11 mouse cellular contexts compared by ENCODE assay signal in the genomic region with DNA sequence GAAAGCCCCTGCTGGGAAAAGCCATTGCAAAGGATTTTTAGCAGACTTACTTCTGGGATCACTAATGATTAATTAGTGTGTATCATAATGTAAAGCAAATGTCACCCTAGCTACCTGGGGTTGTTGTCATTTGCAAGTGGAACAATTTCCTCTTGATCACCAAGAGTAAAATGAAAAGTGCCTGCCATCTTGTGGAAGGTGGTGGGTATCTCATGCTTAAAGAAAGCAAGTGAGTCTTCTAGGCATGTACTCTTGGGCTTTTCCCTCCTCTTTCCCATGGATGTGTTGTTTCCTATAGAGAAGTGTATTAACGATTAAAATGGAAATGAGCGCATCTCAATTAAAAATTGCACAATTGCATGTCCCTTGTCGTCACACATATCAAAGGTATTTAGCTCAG.
DNase-seq lines count a peak whose midpoint lies in the region; ATAC-seq and TF ChIP-seq lines count a peak whose summit lies in the region.
"Had no signal": no experiment of that assay in that cellular context is flagged by ENCODE, and none has a peak within 500 bp of the region (broad histone marks: within the 10 kb centered on the region; RNA-seq: fewer than 3 reads in every experiment).

No protein-coding gene starts in this region.

- no peaks in the 10 kb centered on the region for H3K9me3 ChIP-seq in heart, postnatal 0 days (replicated peaks; ENCODE audit: control insufficient read depth, low read length)
- no peaks in the 10 kb centered on the region for H3K9me3 ChIP-seq in neural tube, embryonic 15.5 days (replicated peaks)
- no peaks in the 10 kb centered on the region for H3K9me3 ChIP-seq in hindbrain, embryonic 15.5 days
- H3K9me3 ChIP-seq: embryonic facial prominence, embryonic 13.5 days; heart, embryonic 10.5 days had no signal

- no peaks in the 10 kb centered on the region for H3K27me3 ChIP-seq in heart, postnatal 0 days (ENCODE audit: control insufficient read depth, insufficient read depth, low read length)
- no peaks in the 10 kb centered on the region for H3K27me3 ChIP-seq in neural tube, embryonic 15.5 days (replicated peaks)
- H3K27me3 ChIP-seq in hindbrain, embryonic 15.5 days, result no peaks in the 10 kb centered on the region
- H3K27me3 ChIP-seq: embryonic facial prominence, embryonic 13.5 days had no signal

- DNase-seq in heart, postnatal 0 days (ENCODE audit: low spot score), result no peak
- DNase-seq in heart, adult 9 months (ENCODE audit: low spot score in 2 of 2), result no peak
- DNase-seq in neural tube, embryonic 10.5 days (ENCODE audit: extremely low spot score, low spot score), result no peak
- DNase-seq in right cerebral cortex, postnatal 4 days, result peak; percentile 2
- no peak for DNase-seq in ovary, adult 18-20 months (ENCODE audit: low spot score)
- no peak for DNase-seq in lung, postnatal 4 days

- no peaks in the 10 kb centered on the region for H3K4me1 ChIP-seq in heart, postnatal 0 days (ENCODE audit: control insufficient read depth, insufficient read depth)
- no peaks in the 10 kb centered on the region for H3K4me1 ChIP-seq in neural tube, embryonic 15.5 days
- H3K4me1 ChIP-seq in hindbrain, embryonic 15.5 days (replicated peaks), result no peaks in the 10 kb centered on the region
- H3K4me1 ChIP-seq: embryonic facial prominence, embryonic 13.5 days; heart, embryonic 10.5 days had no signal

- no peak overlapping the region for H3K27ac ChIP-seq in heart, postnatal 0 days (ENCODE audit: low read depth)
- H3K27ac ChIP-seq in neural tube, embryonic 15.5 days (replicated peaks), result no peak overlapping the region
- no peak overlapping the region for H3K27ac ChIP-seq in hindbrain, embryonic 15.5 days (replicated peaks)
- H3K27ac ChIP-seq: embryonic facial prominence, embryonic 13.5 days; heart, embryonic 10.5 days; macrophage had no signal

- 64% methylated on average over 3 of the region's 3 CpGs for WGBS in heart, postnatal 0 days
- 61% methylated on average over 3 of the region's 3 CpGs for WGBS in neural tube, embryonic 15.5 days
- 53% methylated on average over 3 of the region's 3 CpGs for WGBS in hindbrain, embryonic 15.5 days

- TF ChIP-seq CTCF in heart, postnatal 0 days (IDR thresholded peaks at IDR 0.05; ENCODE audit: low read depth), result peak; percentile 36

- no peak for ATAC-seq in heart, postnatal 0 days (ENCODE audit: insufficient read depth, low read depth)
- peak; percentile 68; the same call in 1 of the 2 replicates for ATAC-seq in neural tube, embryonic 15.5 days (ENCODE audit: low FRiP score)
- peak; percentile 30; the same call in 1 of the 2 replicates for ATAC-seq in hindbrain, embryonic 15.5 days (ENCODE audit: low FRiP score, low read depth)

- H3K4me3 ChIP-seq in heart, postnatal 0 days (ENCODE audit: low read depth, low read length), result no peak overlapping the region
- no peak overlapping the region for H3K4me3 ChIP-seq in neural tube, embryonic 15.5 days (replicated peaks)
- H3K4me3 ChIP-seq in hindbrain, embryonic 15.5 days, result no peak overlapping the region
- H3K4me3 ChIP-seq: embryonic facial prominence, embryonic 13.5 days; heart, embryonic 10.5 days had no signal

- H3K36me3 ChIP-seq in heart, postnatal 0 days (replicated peaks; ENCODE audit: control insufficient read depth, insufficient read depth, low read length), result no peaks in the 10 kb centered on the region
- H3K36me3 ChIP-seq in neural tube, embryonic 15.5 days, result no peaks in the 10 kb centered on the region
- no peaks in the 10 kb centered on the region for H3K36me3 ChIP-seq in hindbrain, embryonic 15.5 days
- H3K36me3 ChIP-seq: embryonic facial prominence, embryonic 13.5 days; heart, embryonic 10.5 days had no signal

- H3K4me2 ChIP-seq in heart, postnatal 0 days (ENCODE audit: low read depth, low read length), result no peak overlapping the region
- H3K4me2 ChIP-seq in neural tube, embryonic 15.5 days, result no peak overlapping the region
- no peak overlapping the region for H3K4me2 ChIP-seq in hindbrain, embryonic 15.5 days
- H3K4me2 ChIP-seq: embryonic facial prominence, embryonic 13.5 days had no signal

- no peak overlapping the region for H3K9ac ChIP-seq in heart, postnatal 0 days (replicated peaks; ENCODE audit: low read depth, low read length)
- no peak overlapping the region for H3K9ac ChIP-seq in neural tube, embryonic 15.5 days (replicated peaks)
- no peak overlapping the region for H3K9ac ChIP-seq in hindbrain, embryonic 15.5 days
- H3K9ac ChIP-seq: embryonic facial prominence, embryonic 13.5 days had no signal

- no peak for TF ChIP-seq EP300 in heart, postnatal 0 days (IDR thresholded peaks at IDR 0.05; ENCODE audit: low read depth)
